Mouse (Mus musculus): ENCODE measurements around the gene H2-D1.

H2-D1 gene

DNA sequence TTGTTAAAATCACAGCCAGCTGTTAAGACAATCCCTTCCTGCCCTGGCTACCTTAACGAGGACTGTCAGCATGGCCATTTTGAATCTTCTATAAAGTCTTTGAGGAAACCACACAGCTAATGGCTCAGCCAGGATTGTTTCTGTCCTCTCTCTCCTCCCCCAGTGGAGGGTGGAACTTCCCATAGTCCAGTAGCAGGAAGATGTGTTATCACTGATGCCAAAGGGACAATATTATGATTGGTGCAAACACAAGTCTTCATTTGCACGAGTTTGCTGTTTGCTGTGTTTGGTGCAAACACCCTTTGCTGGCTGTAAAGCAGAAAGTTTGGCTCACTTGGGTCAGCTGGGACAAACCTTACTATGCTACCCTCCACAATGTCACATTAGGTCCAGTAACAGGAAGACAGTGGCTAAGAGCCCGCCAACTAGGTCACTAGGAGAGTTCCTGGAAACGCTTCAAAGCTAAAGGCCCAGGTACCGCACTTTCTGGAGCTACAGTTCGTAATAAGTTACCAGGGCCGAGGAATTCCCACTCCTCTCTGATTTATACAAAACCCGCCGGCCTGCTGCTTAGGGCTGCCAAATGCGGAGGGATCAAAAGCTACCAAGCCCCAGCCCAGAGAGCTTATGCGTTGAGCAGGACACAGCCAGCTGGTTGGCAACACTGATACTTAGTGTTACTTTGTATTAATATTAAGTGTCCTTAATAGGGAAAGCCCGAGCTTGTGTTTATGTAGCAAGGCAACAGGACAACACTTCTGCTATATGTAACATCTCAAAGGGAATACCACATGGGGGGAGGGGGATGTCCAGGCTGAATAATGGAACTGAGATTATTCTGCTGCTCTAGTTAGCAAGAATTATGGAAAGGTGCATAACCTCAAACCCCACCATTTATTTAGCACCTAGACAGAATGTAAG, 21.9 kb upstream of the H2-D1 start:
- DNase-seq (ENCODE audit: low read depth, low spot score): no peak

DNA sequence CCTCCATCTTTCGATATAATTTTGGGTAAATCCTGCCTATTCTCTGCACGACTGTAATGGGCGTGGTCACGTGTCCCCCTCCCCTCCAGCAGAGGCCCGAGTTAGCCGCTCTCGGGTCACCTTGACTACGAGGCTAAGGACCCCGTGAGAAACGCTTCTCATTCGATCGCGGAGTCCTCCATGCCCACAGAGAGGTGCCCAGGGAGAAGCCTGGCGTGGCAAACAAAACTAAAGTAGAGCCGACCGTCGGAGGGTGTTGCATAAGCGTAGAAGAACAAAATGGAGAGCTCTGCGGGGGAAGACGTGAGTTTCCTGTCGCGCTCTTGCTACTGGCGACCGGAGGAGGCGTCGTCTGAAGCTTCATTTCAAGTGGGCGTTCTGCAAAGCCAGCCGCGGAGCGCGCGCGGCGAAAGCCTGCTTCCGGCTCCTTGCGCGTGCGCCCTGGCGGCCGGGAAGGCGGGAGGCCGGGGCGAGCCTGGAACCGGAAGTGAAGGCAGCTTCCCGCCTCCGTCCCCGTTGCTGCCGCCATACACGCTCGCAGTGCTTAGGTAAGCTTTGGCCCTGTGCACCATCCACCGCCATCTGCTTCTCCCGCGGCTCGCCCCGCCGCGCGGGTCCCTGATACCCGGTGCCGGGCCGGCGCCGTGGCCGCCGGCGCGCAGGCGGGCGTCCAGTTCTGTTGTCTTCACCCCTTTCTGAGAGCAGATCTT, 21.1 kb upstream of the H2-D1 start, which contains the start of gene Ddx39b:
Gene Ddx39b (plus strand): TSS at position 442 of the 710 bp plus-strand sequence.
- peak; percentile 92 for DNase-seq (ENCODE audit: low read depth, low spot score)

GRCm38 (mm10) chr17:35242015-35242941, 20.3 kb upstream of the H2-D1 start:
- DNase-seq (ENCODE audit: low read depth, low spot score): peak; percentile 51

DNA sequence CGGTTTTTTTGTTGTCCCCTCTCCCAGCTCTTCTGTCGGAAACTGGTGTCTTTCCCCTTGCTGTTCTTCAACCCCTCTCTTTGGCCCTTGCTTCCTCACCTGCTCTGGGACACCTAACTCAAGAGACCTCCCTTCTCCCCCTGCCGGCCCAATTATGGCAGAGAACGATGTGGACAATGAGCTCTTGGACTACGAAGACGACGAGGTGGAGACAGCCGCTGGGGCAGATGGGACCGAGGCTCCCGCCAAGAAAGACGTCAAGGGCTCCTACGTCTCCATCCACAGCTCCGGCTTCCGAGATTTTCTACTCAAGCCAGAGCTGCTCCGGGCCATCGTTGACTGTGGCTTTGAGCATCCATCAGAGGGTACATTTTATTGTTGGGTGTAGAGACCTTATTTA, 19.4 kb upstream of the H2-D1 start:
- no peak for DNase-seq (ENCODE audit: low read depth, low spot score)

- no peak for DNase-seq (ENCODE audit: low read depth, low spot score)
These were observed 17.5 kb upstream of the H2-D1 start for GRCm38 (mm10) chr17:35244999-35245398.

GRCm38 (mm10) chr17:35245731-35246623, 16.6 kb upstream of the H2-D1 start:
- no peak for DNase-seq (ENCODE audit: low read depth, low spot score)

DNA sequence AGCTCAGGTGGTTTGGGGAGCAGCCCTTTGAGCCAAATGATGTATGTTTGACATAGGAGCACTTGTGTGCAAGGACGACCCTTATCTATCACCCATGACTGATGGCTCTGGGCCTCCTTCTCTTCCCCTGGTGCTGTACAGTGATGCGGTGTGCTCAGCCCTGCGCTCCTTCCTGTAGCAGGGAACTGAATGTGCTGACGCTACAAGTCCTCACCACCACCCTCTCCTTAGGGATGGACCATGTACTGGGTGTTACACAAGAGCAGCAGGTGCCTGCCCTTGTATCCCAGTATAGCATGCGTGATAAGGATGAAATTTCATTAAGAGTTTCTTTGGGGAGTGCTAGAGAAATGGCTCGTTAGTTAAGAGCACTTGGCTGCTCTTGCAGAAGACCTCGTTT, 15.4 kb upstream of the H2-D1 start:
- no peak for DNase-seq (ENCODE audit: low read depth, low spot score)

DNA sequence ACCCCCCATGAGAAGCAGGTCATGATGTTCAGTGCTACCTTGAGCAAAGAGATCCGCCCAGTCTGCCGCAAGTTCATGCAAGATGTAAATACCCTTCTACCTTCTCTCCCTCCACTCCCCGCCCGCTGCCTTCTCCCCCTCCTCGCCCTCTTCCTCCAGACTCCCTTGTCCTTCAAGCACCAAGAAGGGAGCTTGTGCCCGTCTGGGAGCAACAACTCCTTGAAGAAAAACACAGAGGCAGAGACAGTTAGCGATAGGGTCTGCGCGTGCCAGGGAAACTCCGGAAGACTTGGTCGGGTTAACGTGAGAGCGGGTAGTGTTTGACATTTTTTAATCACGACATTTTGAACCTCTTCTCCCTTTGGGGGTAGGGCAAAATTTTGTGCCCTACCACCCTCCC, 13.5 kb upstream of the H2-D1 start:
- no peak for DNase-seq (ENCODE audit: low read depth, low spot score)

GRCm38 (mm10) chr17:35249451-35250197, 12.9 kb upstream of the H2-D1 start:
- no peak for DNase-seq (ENCODE audit: low read depth, low spot score)

- no peak for DNase-seq (ENCODE audit: low read depth, low spot score)
These were observed 12.0 kb upstream of the H2-D1 start for GRCm38 (mm10) chr17:35250348-35251120.

GRCm38 (mm10) chr17:35251162-35251719, 11.3 kb upstream of the H2-D1 start:
- no peak for DNase-seq (ENCODE audit: low read depth, low spot score)

DNA sequence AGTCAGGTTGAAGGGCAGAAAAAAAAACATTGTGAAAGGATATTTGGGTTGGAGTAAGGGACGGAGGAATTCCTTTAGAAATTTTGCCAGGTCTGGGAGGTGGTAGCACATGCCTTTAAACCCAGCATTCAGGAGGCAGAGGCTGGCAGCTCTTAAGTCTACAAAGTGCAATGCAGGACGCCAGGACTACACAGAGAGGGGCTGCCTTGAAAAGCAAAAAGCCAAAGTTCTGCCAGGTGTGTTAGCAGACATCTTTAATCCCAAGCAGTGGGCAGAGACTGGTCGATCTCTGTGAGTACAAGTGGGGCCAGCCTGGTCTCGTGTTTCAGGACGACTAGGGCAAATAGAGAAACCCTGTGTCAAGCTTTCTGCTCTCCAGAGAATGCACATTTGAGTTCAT, 10.5 kb upstream of the H2-D1 start:
- no peak for DNase-seq (ENCODE audit: low read depth, low spot score)

DNA sequence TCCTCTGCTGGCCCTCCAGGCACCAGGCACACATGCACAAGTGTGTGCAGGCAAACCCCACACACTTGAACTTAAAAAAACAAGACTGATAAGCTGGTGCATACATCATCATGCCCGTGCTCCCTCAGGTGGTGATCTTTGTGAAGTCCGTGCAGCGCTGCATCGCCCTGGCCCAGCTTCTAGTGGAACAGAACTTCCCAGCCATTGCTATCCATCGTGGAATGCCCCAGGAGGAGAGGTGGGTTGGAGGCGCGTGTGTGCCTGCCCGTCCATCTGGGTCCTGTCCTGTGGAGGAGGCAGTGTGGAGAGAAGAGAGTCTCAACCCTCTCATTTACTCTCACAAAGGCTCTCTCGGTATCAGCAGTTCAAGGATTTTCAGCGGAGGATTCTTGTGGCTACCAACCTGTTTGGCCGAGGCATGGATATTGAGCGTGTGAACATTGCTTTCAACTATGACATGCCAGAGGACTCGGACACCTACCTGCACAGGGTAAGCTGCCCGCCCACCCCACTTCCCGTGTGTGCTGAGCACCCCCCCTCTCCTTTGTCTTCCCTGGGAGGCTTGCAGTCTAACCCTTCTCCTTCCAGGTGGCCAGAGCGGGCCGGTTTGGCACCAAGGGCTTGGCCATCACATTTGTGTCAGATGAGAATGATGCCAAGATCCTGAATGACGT, 9.8 kb upstream of the H2-D1 start:
- no peak for DNase-seq (ENCODE audit: low read depth, low spot score)

- DNase-seq (ENCODE audit: low read depth, low spot score): no peak
These were observed 9.0 kb upstream of the H2-D1 start for GRCm38 (mm10) chr17:35253293-35254093.

- peak; percentile 46 for DNase-seq (ENCODE audit: low read depth, low spot score)
These were observed 8.1 kb upstream of the H2-D1 start for GRCm38 (mm10) chr17:35254241-35255098.

DNA sequence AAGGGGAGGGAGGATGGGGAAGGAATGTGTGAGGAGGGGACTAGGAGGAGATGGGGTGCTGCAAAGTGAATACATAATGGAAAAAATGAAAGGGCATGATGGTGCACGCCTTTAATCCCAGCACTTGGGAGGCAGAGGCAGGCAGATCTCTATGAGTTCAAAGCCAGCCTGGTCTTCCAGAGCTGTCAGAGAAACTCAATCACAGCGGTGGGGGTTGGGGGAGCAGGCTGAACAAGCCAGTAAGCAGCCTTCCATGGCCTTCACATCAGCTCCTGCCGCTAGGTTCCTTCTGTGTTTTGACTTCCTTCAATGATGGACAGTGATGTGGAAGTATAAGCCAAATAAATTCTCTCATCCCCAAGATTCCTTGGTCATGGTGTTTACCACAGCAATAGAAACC, 7.2 kb upstream of the H2-D1 start:
- DNase-seq (ENCODE audit: low read depth, low spot score): no peak

Measured in embryo, embryonic 11.5 days (tissue).